Mouse (Mus musculus): ENCODE data around the gene Galnt16. TPM values are rescaled to one million over a fixed set of nuclear protein-coding genes. Genes with fewer than 3 reads are reported as not detected.
A peak's percentile ranks its signal among the peaks of the same experiment; 100 is the strongest.

Galnt16 gene
- polyA plus RNA-seq, 1 experiment from 2014 or later, result 6.9 TPM

- Histone ChIP-seq H3K27me3 (peaks cover 83% of the 10 kb centered on the region), H3K4me1 (replicated peaks) (peaks cover 20% of the 10 kb centered on the region), H3K9ac (peak overlapping the region; percentile 56), H3K27ac (no peak overlapping the region), H3K4me2 (peak overlapping the region; percentile 97), H3K9me3 (replicated peaks) (no peaks in the 10 kb centered on the region), H3K4me3 (peak overlapping the region; percentile 65), H3K36me3 (no peaks in the 10 kb centered on the region)
- WGBS, result under 1% methylated on average over 25 of the region's 25 CpGs
- ATAC-seq (replicated peaks; ENCODE audit: insufficient number of reproducible peaks, insufficient read depth, low FRiP score, low read depth), result 0 out of 2 replicates have a peak, but pooled peaks have one; percentile 28
These were observed 298 bp downstream of the Galnt16 start for GRCm38 (mm10) chr12:80518393-80518756.

- Histone ChIP-seq H3K4me3 (peak overlapping the region; percentile 65), H3K27me3 (peaks cover 80% of the 10 kb centered on the region), H3K4me1 (replicated peaks) (peaks cover 20% of the 10 kb centered on the region), H3K27ac (no peak overlapping the region), H3K36me3 (no peaks in the 10 kb centered on the region), H3K9me3 (replicated peaks) (no peaks in the 10 kb centered on the region), H3K4me2 (peak overlapping the region; percentile 97), H3K9ac (peak overlapping the region; percentile 56)
- peak; percentile 57 for ATAC-seq (replicated peaks; ENCODE audit: insufficient number of reproducible peaks, insufficient read depth, low FRiP score, low read depth)
- whole genome bisulfite sequencing, result under 1% methylated on average over 89 of the region's 90 CpGs
These were observed 912 bp downstream of the Galnt16 start for GRCm38 (mm10) chr12:80518757-80519620.

- Histone ChIP-seq H3K27me3 (peaks cover 74% of the 10 kb centered on the region), H3K4me2 (peak overlapping the region; percentile 97), H3K36me3 (no peaks in the 10 kb centered on the region), H3K4me1 (replicated peaks) (peaks cover 20% of the 10 kb centered on the region), H3K9ac (peak overlapping the region; percentile 56), H3K9me3 (replicated peaks) (no peaks in the 10 kb centered on the region), H3K4me3 (peak overlapping the region; percentile 65), H3K27ac (no peak overlapping the region)
- 1% methylated on average over 43 of the region's 43 CpGs for WGBS
- peak; percentile 20; the same call in 1 of the 2 replicates for ATAC-seq (replicated peaks; ENCODE audit: insufficient number of reproducible peaks, insufficient read depth, low FRiP score, low read depth)
These were observed 1.7 kb downstream of the Galnt16 start for GRCm38 (mm10) chr12:80519621-80520332.

GRCm38 (mm10) chr12:80522006-80522405, 3.9 kb downstream of the Galnt16 start:
- H3K4me2 ChIP-seq, result no peak overlapping the region
- H3K27ac ChIP-seq, result no peak overlapping the region
- H3K4me1 ChIP-seq (replicated peaks), result peaks cover 20% of the 10 kb centered on the region
- no peaks in the 10 kb centered on the region for H3K9me3 ChIP-seq (replicated peaks)
- 64% methylated on average over 3 of the region's 3 CpGs for WGBS
- no peaks in the 10 kb centered on the region for H3K36me3 ChIP-seq
- no peak overlapping the region for H3K4me3 ChIP-seq
- peaks cover 52% of the 10 kb centered on the region for H3K27me3 ChIP-seq
- ATAC-seq (replicated peaks; ENCODE audit: insufficient number of reproducible peaks, insufficient read depth, low FRiP score, low read depth), result no peak
- H3K9ac ChIP-seq, result no peak overlapping the region

GRCm38 (mm10) chr12:80524276-80524921, 6.3 kb downstream of the Galnt16 start:
- no peaks in the 10 kb centered on the region for H3K9me3 ChIP-seq (replicated peaks)
- WGBS, result 34% methylated on average over 12 of the region's 12 CpGs
- H3K36me3 ChIP-seq, result no peaks in the 10 kb centered on the region
- no peak overlapping the region for H3K9ac ChIP-seq
- H3K27ac ChIP-seq, result no peak overlapping the region
- no peak overlapping the region for H3K4me3 ChIP-seq
- ATAC-seq (replicated peaks; ENCODE audit: insufficient number of reproducible peaks, insufficient read depth, low FRiP score, low read depth), result no peak
- peaks cover 8% of the 10 kb centered on the region for H3K4me1 ChIP-seq (replicated peaks)
- H3K27me3 ChIP-seq, result peaks cover 31% of the 10 kb centered on the region
- no peak overlapping the region for H3K4me2 ChIP-seq

- no peak overlapping the region for H3K27ac ChIP-seq
- H3K9ac ChIP-seq, result no peak overlapping the region
- H3K4me1 ChIP-seq (replicated peaks), result no peaks in the 10 kb centered on the region
- no peak overlapping the region for H3K4me2 ChIP-seq
- no peaks in the 10 kb centered on the region for H3K9me3 ChIP-seq (replicated peaks)
- H3K4me3 ChIP-seq, result no peak overlapping the region
- WGBS, result 48% methylated on average over 7 of the region's 7 CpGs
- ATAC-seq (replicated peaks; ENCODE audit: insufficient number of reproducible peaks, insufficient read depth, low FRiP score, low read depth), result no peak
- peaks cover 20% of the 10 kb centered on the region for H3K27me3 ChIP-seq
- H3K36me3 ChIP-seq, result no peaks in the 10 kb centered on the region
These were observed 7.4 kb downstream of the Galnt16 start for GRCm38 (mm10) chr12:80525513-80525912.

- no peak for ATAC-seq (replicated peaks; ENCODE audit: insufficient number of reproducible peaks, insufficient read depth, low FRiP score, low read depth)
- H3K36me3 ChIP-seq, result no peaks in the 10 kb centered on the region
- no peak overlapping the region for H3K4me3 ChIP-seq
- no peaks in the 10 kb centered on the region for H3K9me3 ChIP-seq (replicated peaks)
- H3K4me1 ChIP-seq (replicated peaks), result peaks cover 6% of the 10 kb centered on the region
- 63% methylated on average over 2 of the region's 2 CpGs for WGBS
- no peak overlapping the region for H3K27ac ChIP-seq
- H3K9ac ChIP-seq, result no peak overlapping the region
- peaks cover 10% of the 10 kb centered on the region for H3K27me3 ChIP-seq
- H3K4me2 ChIP-seq, result no peak overlapping the region
These were observed 8.4 kb downstream of the Galnt16 start for GRCm38 (mm10) chr12:80526511-80526910.

- 79% methylated on average over 5 of the region's 5 CpGs for WGBS
- ATAC-seq (replicated peaks; ENCODE audit: insufficient number of reproducible peaks, insufficient read depth, low FRiP score, low read depth), result no peak
These were observed 9.8 kb downstream of the Galnt16 start for GRCm38 (mm10) chr12:80527727-80528389.

GRCm38 (mm10) chr12:80530052-80530451, 12.0 kb downstream of the Galnt16 start:
- Histone ChIP-seq H3K27ac (no peak overlapping the region), H3K4me2 (no peak overlapping the region), H3K27me3 (0 out of 2 replicates have a peak, but pooled peaks cover 2% of the 10 kb centered on the region), H3K9ac (no peak overlapping the region), H3K36me3 (no peaks in the 10 kb centered on the region), H3K4me1 (replicated peaks) (peaks cover 9% of the 10 kb centered on the region), H3K9me3 (replicated peaks) (no peaks in the 10 kb centered on the region), H3K4me3 (no peak overlapping the region)
- 42% methylated on average over 2 of the region's 2 CpGs for WGBS
- ATAC-seq (replicated peaks; ENCODE audit: insufficient number of reproducible peaks, insufficient read depth, low FRiP score, low read depth), result no peak

More at GRCm38 (mm10) chr12:80527727-80528389, 9.8 kb downstream of the Galnt16 start:
- no peaks in the 10 kb centered on the region for H3K36me3 ChIP-seq
- H3K4me2 ChIP-seq, result no peak overlapping the region
- 0 out of 2 replicates have a peak, but pooled peaks cover 2% of the 10 kb centered on the region for H3K27me3 ChIP-seq
- H3K4me1 ChIP-seq (replicated peaks), result peaks cover 9% of the 10 kb centered on the region
- H3K9me3 ChIP-seq (replicated peaks), result no peaks in the 10 kb centered on the region
- no peak overlapping the region for H3K9ac ChIP-seq
- H3K4me3 ChIP-seq, result no peak overlapping the region
- H3K27ac ChIP-seq, result no peak overlapping the region

- no peak overlapping the region for H3K4me2 ChIP-seq
- H3K4me3 ChIP-seq, result no peak overlapping the region
- H3K4me1 ChIP-seq (replicated peaks), result peaks cover 9% of the 10 kb centered on the region
- WGBS, result 53% methylated on average over 6 of the region's 6 CpGs
- H3K27me3 ChIP-seq, result 0 out of 2 replicates have a peak, but pooled peaks cover 2% of the 10 kb centered on the region
- H3K9ac ChIP-seq, result no peak overlapping the region
- H3K27ac ChIP-seq, result 0 out of 2 replicates have a peak overlapping the region, but pooled peaks have one; percentile 11
- H3K36me3 ChIP-seq, result no peaks in the 10 kb centered on the region
- ATAC-seq (replicated peaks; ENCODE audit: insufficient number of reproducible peaks, insufficient read depth, low FRiP score, low read depth), result no peak
- H3K9me3 ChIP-seq (replicated peaks), result no peaks in the 10 kb centered on the region
These were observed 12.6 kb downstream of the Galnt16 start for GRCm38 (mm10) chr12:80530630-80531029.
